Mouse (Mus musculus) midbrain, postnatal 0 days (tissue): ENCODE measurements around the gene Krt5. TPM values are rescaled to one million over a fixed set of nuclear protein-coding genes. Genes with fewer than 3 reads are reported as not detected.

Experiments used
- ATAC-seq: fragments of 200-750 bp; cut with Nextera tagmentation; 2 replicates; pipeline ENCODE4 v1.8.0; 2017; ENCODE audit warnings: moderate number of reproducible peaks, mild to moderate bottlenecking, moderate TSS enrichment, moderate library complexity; ENCODE audit not compliant: low FRiP score
- DNase-seq: peaks from one replicate; pipeline ENCODE4 v3.0.0-alpha.2; 2015; ENCODE audit warnings: low spot score
- H3K27ac ChIP-seq: fragments of 300-500 bp; sonication (generic); 2 replicates; pipeline ENCODE4 v1.5.1; 2014; ENCODE audit warnings: low read depth, mild to moderate bottlenecking, low read length, mixed read lengths
- H3K27me3 ChIP-seq: fragments of 300-500 bp; sonication (generic); 2 replicates; pipeline ENCODE4 v1.6.1; 2014; ENCODE audit warnings: low read length, control low read depth, mixed read lengths; ENCODE audit not compliant: insufficient read depth
- H3K36me3 ChIP-seq: fragments of 300-500 bp; sonication (generic); 2 replicates; pipeline ENCODE4 v1.6.1; 2014; ENCODE audit warnings: low read length, control low read depth, mixed read lengths; ENCODE audit not compliant: insufficient read depth
- H3K4me1 ChIP-seq: fragments of 300-500 bp; sonication (generic); 2 replicates; pipeline ENCODE4 v1.6.1; 2014; ENCODE audit warnings: mild to moderate bottlenecking, control low read depth, antibody characterized with exemption, low read length, mixed read lengths; ENCODE audit not compliant: insufficient read depth
- H3K4me2 ChIP-seq: fragments of 300-500 bp; sonication (generic); 2 replicates; pipeline ENCODE4 v1.6.1; 2014; ENCODE audit warnings: low read depth, mild to moderate bottlenecking, low read length, mixed read lengths; ENCODE audit not compliant: poor library complexity, severe bottlenecking
- H3K4me3 ChIP-seq: fragments of 300-500 bp; sonication (generic); 2 replicates; pipeline ENCODE4 v1.5.1; 2014; ENCODE audit warnings: low read depth, mild to moderate bottlenecking, low read length, moderate library complexity
- H3K9ac ChIP-seq: fragments of 300-500 bp; sonication (generic); replicated peaks from 2 replicates; pipeline ENCODE4 v1.6.1; 2014; ENCODE audit warnings: mild to moderate bottlenecking, low read length, moderate library complexity, mixed read lengths; ENCODE audit not compliant: poor library complexity, severe bottlenecking
- H3K9me3 ChIP-seq: fragments of 300-500 bp; sonication (generic); 2 replicates; pipeline ENCODE4 v1.6.1; 2016; ENCODE audit warnings: low read length, control low read depth
- CTCF ChIP-seq: IDR thresholded peaks from 2 replicates; pipeline ENCODE4 v1.5.1; 2016; ENCODE audit warnings: antibody characterized with exemption, mild to moderate bottlenecking
- WGBS: fragments of 180-500 bp; shearing (Covaris S2); extraction: QIAGEN DNeasy Blood & Tissue Kit; methylation state at CpG from one replicate; pipeline ENCODE4 v1.1.7; 2014; 5-methylcytosine and 5-hydroxymethylcytosine counted together
- polyA plus RNA-seq: library from polyadenylated mRNA; unstranded; fragments of >200 nt; fragmentation: Nextera tagmentation; extraction: Ambion mirVana; gene quantifications from 2 replicates; pipeline ENCODE4 v1.2.1, GENCODE M21; 2015
- total RNA-seq: library from RNA; depleted of rRNA; stranded (reverse); fragments of >200 nt; gene quantifications from 2 replicates; pipeline ENCODE4 v1.2.3, GENCODE M21; 2014

Gene Krt5
- total and polyA plus RNA-seq, 2 experiments from 2014 or later = 0.14 to 6.4 TPM

DNA sequence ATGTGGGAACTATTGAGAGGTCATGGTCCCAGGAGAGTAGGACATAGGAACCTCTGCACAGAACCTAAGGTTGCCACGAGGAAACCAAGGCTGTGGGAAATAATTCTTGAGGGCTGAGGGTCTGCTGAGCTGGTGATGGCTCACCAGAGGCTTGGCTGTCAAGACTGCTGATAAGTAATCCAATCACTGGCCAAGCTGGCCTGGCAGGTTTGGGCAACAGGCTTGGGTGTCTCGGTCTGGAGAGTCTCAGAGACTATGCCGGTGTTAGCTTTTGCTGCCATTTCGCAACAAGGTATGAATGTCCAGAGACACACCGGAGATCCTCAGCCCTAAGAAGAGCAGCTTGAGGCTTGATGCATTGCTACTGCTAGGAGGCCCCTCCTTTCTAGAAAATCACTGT is 1.7 kb upstream of the Krt5 start:
- Histone ChIP-seq H3K27me3 (no peaks in the 10 kb centered on the region), H3K4me2 (no peak overlapping the region), H3K9me3 (no peaks in the 10 kb centered on the region), H3K27ac (no peak overlapping the region), H3K9ac (no peak overlapping the region), H3K4me1 (no peaks in the 10 kb centered on the region; the same call in 1 of the 2 replicates), H3K36me3 (no peaks in the 10 kb centered on the region), H3K4me3 (no peak overlapping the region)
- no peak for TF ChIP-seq CTCF
- 81% methylated on average over 5 of the region's 5 CpGs for WGBS
- DNase-seq (no peak), ATAC-seq (no peak)

DNA sequence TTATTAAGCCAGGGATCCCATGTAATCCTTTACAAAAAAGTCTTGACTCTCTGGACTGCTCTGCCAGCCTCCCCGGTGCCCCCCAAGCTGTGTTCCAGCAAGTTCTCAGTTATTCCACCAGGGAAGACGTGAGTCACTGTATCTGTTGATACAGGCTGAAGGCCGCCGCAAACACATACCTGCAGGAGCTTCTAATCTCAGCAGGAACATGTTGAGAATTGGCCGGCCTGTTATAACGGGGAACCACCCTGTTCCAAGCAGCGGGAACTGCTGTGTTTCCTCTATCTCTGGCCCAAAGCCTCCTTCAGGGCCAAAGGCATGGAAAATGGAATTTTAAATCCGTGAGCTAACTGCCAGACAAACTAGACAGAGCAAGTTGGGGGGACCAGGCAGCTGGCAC is 1.0 kb upstream of the Krt5 start:
- no peak overlapping the region for H3K27ac ChIP-seq
- H3K36me3 ChIP-seq = no peaks in the 10 kb centered on the region
- no peaks in the 10 kb centered on the region; the same call in 1 of the 2 replicates for H3K4me1 ChIP-seq
- H3K9me3 ChIP-seq = no peaks in the 10 kb centered on the region
- H3K9ac ChIP-seq = no peak overlapping the region
- DNase-seq = no peak
- no peak overlapping the region for H3K4me2 ChIP-seq
- TF ChIP-seq CTCF = no peak
- ATAC-seq = no peak
- no peaks in the 10 kb centered on the region for H3K27me3 ChIP-seq
- 63% methylated on average over 8 of the region's 8 CpGs for WGBS
- no peak overlapping the region for H3K4me3 ChIP-seq

DNA sequence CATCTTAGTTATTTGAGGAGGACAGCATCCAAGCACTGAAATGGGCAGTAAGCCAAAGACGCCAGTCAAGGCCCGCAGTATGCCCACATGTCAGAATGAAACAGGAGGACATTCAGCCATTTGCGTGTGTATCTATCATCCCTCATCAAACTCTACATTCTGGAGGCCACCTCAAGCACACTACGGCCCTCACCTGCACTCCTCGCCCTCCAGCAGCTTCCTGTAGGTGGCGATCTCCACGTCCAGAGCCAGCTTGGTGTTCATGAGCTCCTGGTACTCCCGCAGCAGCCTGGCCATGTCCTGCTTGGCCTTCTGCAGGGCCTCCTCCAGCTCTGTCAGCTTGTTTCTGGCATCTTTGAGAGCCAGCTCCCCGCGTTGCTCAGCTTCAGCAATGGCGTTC is 4.0 kb downstream of the Krt5 start:
- 67% methylated on average over 11 of the region's 11 CpGs for WGBS

DNA sequence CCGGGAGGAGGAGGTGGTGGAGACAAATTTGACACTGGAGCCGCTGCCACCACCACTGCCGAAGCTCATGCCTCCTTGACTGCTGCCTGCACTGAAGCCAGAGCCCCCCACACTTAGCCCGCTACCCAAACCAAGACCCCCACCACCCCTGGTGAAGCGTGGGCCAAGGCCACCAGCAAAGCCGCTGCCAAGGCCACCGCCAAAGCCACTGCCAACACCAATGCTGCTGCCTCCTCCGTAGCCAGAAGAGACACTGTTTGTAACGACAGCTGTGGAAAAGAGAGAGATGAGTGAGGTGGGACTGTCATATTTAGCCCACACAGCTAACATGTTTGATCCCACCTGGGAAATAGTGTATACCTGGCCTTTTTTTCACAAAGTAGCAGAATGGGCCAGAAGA is 5.2 kb downstream of the Krt5 start:
- Histone ChIP-seq H3K4me3 (no peak overlapping the region), H3K9ac (no peak overlapping the region), H3K4me2 (no peak overlapping the region), H3K27me3 (no peaks in the 10 kb centered on the region), H3K27ac (no peak overlapping the region), H3K9me3 (no peaks in the 10 kb centered on the region), H3K4me1 (no peaks in the 10 kb centered on the region), H3K36me3 (no peaks in the 10 kb centered on the region)
- DNase-seq (no peak), ATAC-seq (no peak)
- TF ChIP-seq CTCF = no peak
- 88% methylated on average over 9 of the region's 9 CpGs for WGBS

More for the DNA sequence above, 4.0 kb downstream of the Krt5 start:
- DNase-seq (no peak), ATAC-seq (no peak)
- peak; percentile 17; the same call in 1 of the 2 replicates for TF ChIP-seq CTCF
- Histone ChIP-seq H3K9me3 (no peaks in the 10 kb centered on the region), H3K9ac (no peak overlapping the region), H3K36me3 (no peaks in the 10 kb centered on the region), H3K4me1 (no peaks in the 10 kb centered on the region; the same call in 1 of the 2 replicates), H3K27ac (no peak overlapping the region), H3K4me2 (no peak overlapping the region), H3K4me3 (no peak overlapping the region), H3K27me3 (no peaks in the 10 kb centered on the region)

DNA sequence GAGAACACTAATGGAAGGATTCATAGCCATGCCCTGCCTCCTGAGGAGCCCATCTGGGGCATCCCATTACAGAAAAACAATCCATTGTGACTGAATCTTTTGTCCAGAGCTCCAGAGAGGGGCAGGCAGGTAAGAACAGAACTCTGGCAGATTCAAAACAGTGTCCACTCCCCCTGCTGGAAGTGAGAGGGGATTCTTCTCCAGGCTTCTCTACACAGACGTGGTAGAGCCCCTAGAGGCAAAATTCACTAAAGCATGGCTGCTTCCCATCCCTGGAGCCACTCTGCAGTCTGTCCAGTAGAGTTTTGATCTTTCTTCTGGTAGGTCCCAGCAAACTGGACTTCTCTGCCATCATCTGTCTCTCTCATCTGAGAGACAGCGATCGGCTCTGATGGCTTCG is 8.6 kb downstream of the Krt5 start:
- ATAC-seq (no peak), DNase-seq (peak; percentile 25)
- no peaks in the 10 kb centered on the region for H3K4me1 ChIP-seq
- no peak overlapping the region for H3K4me2 ChIP-seq
- no peak overlapping the region for H3K4me3 ChIP-seq
- WGBS = 72% methylated on average over 4 of the region's 4 CpGs
- no peaks in the 10 kb centered on the region for H3K27me3 ChIP-seq
- H3K9me3 ChIP-seq = no peaks in the 10 kb centered on the region
- H3K9ac ChIP-seq = no peak overlapping the region
- TF ChIP-seq CTCF = peak; percentile 55
- no peaks in the 10 kb centered on the region for H3K36me3 ChIP-seq
- H3K27ac ChIP-seq = no peak overlapping the region

DNA sequence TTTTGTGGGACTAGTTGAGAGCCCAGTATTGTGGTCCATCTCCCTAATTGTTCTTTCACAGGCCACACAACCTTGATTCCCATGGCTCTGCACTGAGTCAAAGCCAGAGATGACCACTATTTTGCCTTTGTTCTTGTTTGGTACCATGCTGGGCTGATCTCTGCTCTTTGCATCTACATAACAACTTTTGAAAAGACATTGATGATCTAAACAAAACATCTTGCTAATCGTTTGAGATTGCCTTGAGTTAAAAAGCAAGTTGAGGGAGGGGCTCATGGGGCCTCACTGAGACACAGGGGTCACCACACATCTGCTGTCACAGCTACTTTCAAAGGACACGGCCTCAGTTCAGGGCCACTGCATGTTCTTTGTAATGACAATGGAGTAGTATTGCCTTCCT is 10.3 kb downstream of the Krt5 start:
- no peak for ATAC-seq
- no peak overlapping the region for H3K9ac ChIP-seq
- no peak overlapping the region for H3K4me2 ChIP-seq
- H3K27me3 ChIP-seq = no peaks in the 10 kb centered on the region
- no peaks in the 10 kb centered on the region for H3K36me3 ChIP-seq
- H3K4me3 ChIP-seq = no peak overlapping the region
- no peak for DNase-seq
- H3K9me3 ChIP-seq = no peaks in the 10 kb centered on the region
- H3K4me1 ChIP-seq = no peaks in the 10 kb centered on the region
- WGBS = 14% methylated on average over 2 of the region's 2 CpGs
- H3K27ac ChIP-seq = no peak overlapping the region
- TF ChIP-seq CTCF = no peak
